Mouse (Mus musculus) v-Abl transformed pro-B cells (cell line): ENCODE data around the gene Nptx1.

Experiments used
- in situ Hi-C, 2 experiments: fragments of 400-800 bp; cut with MboI; formaldehyde crosslinking; loops; one replicate each; pipeline ENCODE4 v1.15.1; 2025; ENCODE audit not compliant: unreplicated experiment in 2 of 2

Nptx1 gene

DNA sequence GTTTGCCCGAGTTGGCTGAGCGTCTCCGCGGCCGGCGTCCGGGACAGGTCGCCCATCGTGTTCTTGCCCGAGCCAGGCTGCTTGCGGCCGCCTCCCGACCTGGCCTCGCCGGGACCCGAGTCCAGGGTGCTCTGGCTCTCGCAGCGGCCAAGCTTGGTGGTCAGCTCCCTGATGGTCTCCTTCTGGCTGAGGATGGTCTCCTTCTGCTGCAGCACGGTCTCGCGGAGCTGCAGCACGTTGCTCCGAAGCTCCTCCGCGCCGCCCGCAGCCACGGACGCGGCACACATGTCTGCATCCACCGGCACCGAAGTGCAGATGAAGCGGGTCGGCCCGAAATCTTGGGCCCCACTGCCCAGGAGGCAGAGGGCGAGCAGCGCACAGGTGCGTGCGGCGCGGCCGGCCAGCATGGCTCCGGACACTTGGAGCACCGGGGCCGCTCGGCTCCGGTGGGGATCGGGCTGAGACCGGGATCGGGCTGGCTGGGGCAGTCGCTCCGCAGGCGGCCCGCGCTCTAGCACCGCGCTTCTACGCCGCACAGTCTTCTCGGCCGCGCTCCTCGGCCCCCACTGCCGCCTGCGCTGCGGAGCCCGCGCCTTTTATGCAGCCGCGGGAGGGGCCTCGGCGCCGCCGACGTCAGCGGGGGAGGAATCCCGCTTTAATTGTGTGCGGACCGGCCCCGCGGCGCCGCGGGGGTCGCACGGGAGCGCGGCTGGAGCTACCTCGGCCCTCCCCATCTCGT lies at the start of gene Nptx1:
TSS of gene Nptx1 (minus strand) at position 571 of the 739 bp plus-strand sequence.
- in situ Hi-C loops, result no loop called here

DNA sequence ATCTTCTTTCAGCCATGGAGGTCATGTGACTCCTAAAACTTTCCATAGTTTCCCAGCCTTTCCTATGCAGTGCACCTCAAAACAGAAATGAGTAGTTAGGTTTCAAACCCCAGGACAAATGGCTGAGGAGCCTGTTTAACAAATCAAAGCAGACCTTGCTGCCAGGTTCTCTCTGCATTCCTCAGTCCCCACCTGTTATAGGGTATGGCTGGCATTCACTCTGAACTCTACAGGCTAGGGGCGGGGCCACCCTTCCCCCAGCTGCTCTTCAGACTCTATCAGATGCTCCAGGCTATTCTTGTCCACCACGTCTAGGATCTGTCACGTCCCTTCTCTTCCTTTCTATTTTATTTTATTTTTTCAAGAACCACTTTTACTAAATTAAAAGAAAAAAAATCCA lies 46.4 kb upstream of the Nptx1 start:
- in situ Hi-C loops, result no loop called here

DNA sequence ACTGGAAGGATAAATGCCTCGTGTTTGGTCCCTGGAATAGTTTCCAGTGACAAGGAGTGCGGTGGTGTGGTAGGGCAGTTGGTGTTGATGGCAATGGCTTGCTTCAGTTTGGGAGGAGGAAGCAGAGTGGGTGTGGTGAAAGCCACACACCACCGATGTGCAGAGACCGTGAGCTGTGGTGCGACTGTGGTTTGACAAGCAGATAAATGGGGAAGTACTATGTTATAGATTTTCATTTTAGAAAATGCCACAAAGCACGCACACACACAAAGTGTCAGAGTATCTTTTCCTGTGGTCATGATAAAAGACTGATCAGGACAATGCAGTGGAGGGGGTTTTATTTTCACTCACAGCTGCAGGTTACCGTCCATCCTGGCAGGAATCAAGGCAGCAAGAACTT lies 41.7 kb upstream of the Nptx1 start:
- in situ Hi-C loops, result no loop called here

DNA sequence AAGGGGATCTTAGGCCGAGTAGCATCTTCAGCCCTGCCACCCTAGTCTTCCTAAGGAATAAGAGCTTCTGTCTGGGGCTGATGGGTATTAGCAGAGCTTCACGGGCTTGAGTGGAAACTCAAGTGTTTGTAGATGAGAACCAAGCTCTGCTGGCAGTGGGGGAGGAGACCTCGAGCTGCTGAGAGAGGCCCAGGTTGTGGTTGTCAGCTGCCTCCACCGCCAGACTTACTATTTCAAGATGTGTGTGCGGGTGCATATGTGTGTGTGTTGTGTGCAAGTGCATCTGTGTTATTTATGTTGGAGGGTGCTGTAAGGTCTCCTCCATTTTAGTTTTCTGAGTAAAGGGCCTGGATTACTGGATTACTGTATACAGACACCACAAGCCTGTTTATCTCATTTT lies 39.6 kb upstream of the Nptx1 start:
- in situ Hi-C loops, result no loop called here

DNA sequence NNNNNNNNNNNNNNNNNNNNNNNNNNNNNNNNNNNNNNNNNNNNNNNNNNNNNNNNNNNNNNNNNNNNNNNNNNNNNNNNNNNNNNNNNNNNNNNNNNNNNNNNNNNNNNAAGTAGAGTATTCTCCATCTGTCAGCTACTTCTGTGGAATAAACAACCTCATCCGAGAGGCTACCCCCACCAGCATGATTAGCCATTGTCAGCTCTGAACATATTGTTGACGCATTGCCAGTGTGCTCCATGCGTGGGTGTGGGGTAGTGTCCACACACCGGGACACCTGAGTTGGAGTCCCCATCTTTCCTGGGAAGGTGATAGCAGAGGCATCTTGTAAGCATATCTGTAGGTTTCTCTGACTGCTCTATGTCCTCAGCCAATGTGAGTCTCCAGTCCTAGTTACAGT lies 39.0 kb upstream of the Nptx1 start:
- in situ Hi-C loops, result no loop called here

DNA sequence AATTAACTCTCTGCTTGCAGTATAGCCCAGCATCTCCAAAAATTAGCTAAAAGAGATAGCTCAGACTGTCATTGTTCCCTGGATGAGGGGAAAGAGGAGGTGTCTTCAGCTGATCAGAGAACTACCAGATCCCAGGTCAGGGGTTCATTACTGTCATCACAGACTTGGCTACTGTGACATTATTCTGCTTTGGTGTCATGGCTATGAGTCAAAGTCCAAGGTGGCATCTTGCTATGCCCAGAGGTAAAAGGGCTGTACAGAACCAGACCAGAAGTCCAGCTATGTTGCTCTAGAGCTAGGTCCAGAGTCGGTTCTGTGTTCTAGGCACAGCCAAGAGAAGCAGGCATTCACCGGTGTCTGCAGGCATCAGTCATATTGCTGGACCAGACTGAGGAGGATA lies 30.2 kb upstream of the Nptx1 start:
- in situ Hi-C loops, result no loop called here

DNA sequence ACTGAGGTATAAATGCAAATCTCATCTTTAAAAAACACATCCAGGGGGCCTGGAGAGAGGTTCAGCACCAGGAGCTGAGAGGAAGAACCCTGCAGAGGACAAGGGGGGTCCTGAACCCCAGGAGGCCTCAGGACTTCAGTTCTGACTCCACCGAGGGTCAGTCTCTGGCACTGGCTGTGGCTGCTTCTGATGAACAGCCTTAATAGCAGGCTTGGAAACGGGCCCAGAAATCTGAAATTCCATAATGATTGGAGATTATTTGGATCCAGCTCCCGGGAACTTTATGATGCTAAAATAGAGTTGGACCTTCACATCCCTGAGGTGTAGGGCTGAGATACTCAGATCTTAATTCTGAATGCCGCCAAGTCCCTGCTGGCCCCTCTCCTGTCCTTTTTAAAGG lies 29.3 kb upstream of the Nptx1 start:
- in situ Hi-C loops, result no loop called here

DNA sequence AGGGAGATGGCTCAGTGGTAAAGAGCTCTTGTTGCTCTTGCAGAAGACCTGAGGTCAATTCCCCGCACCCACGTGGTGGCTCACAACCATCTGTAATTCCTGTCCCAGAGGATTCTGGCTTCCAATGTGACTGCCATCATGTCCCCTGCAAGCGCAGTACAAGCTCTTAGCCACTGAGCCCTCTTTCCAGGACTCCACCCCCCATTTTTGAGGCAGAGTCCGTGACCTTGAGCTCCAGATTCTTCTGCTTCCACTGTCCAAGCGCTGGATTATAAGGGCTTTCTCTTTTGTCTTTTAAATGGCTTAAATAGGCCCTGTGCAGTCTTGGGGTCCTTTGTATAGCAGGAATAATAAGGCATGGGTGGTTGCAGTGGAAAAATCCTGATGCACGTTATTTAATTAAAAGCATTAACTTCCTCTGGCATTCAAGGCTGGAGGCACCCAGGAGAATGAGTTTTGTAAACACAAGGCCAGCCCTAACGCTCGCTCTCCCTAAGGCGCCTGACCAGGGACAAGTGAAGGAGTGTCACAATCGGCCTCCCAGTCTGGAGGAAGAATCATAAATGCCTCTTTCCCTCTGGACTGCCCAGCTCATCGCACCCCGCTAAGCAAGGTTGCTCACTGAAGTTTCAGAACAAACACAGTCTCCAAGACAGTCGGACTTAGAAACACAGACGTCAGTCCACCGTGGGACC lies 24.9 kb upstream of the Nptx1 start:
- in situ Hi-C loops, result no loop called here

DNA sequence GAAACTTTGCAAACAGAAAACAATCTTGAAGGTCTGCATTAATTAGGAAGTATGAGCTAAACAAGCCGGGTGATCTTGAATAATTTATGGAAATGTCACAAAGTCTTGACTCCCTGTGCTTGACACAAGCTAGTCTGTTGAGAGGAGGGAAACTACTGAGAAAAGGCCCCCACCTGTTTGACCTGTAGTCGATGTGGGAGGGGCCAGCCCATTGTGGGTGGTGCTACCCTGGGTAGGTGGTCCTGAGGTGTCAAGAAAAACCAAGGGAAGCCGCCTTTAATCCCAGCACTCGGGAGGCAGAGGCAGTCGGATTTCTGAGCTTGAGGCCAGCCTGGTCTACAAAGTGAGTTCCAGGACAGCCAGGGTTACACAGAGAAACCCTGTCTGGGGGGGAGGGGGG lies 18.6 kb upstream of the Nptx1 start:
- in situ Hi-C loops, result no loop called here

DNA sequence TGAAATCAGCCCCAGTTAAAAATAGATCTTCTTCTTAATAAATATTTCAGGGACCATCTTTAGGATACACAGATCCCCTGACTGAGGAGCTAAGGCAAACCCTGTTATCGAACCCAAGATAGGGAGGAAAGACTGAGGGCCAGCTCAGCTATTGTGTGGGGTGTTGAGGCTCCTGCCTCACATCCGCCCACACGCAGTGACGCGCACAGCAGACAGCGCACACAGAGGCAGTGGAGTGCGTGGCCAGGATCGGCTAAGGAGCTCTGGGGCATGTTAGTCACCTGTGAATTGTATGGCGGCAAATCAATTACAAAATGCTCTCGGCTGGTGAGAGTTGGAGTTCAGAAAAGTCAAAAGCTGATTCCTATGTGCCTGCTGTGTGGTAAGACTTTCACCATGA lies 18.1 kb upstream of the Nptx1 start:
- in situ Hi-C loops, result no loop called here

DNA sequence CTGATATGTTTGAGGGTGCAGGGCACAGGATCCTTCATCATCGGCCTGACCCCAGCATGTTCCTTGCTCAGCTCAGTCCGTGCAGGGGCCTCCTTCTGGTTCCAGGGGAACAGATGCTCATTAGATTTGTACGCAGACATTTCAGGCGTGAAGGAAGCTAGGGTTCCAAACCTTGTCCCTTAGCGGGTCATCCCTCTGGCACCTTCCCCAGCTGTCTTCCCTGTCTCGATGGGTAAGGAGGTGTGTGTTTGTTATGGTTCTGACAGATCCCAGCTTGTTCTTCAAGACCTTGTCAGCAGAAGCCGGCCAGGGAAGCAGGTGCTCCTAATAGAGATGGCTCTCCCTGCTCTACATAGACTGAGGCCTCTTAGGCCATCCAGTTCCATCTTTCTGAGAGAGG lies 17.5 kb upstream of the Nptx1 start:
- in situ Hi-C loops, result no loop called here

DNA sequence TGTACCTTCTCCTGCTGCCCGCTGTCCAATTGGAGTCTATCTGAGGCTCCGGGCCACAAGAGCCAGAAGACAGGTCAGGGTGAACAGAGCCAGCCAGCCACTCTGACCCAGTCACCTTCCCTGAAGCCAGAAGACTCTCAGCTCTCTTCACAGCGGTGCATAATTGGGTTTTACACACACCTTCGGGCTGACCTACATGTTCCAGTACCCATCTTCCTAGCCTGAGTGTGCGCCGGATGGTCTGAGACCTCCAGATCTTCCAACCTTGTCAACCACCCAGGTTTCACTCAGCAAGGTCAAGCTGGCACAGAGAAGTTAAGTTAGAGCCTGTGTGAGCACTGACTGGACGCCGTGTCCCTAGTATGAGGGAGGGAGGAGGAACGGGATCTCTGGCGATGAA lies 16.8 kb upstream of the Nptx1 start:
- in situ Hi-C loops, result no loop called here

DNA sequence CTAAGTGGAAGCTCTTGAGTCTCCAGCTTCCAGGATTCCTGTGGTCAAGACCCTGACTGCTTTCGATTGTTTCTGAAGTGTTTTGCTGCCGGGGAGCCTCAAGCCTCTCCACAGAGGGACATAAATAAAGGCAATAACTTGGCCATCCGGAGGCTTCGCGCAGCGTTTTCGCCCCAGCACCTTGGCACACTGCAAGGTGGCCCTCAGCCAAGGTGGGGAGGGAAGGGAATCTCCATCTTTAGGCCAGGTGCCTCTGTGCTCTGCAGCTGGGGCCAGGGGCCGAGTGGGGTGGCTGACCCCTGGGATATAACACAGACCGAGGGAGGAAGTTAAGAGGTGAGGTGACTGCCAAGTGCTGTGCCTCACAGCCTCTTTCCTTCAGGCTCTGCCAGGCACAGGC lies 15.6 kb upstream of the Nptx1 start:
- in situ Hi-C loops, result no loop called here

DNA sequence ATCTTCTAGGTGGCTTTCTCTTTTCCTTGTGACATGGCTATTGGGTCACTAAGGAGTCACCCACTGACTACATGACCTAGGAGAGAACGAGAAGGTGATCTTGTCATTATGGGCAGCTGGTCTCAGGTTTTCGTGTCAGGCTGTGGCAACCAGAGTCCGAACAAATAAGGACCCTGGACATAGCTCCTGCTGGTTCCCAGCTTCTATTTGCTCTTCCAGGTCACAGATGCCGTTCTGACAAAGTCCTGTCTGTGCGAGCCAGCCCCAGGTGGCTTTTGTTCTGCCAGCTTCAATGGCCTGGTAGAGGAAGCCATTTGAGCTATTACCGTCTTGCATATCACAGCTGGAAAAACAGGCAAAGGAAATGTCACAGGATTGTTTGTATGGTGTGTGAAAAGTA lies 14.7 kb upstream of the Nptx1 start:
- in situ Hi-C loops, result no loop called here

DNA sequence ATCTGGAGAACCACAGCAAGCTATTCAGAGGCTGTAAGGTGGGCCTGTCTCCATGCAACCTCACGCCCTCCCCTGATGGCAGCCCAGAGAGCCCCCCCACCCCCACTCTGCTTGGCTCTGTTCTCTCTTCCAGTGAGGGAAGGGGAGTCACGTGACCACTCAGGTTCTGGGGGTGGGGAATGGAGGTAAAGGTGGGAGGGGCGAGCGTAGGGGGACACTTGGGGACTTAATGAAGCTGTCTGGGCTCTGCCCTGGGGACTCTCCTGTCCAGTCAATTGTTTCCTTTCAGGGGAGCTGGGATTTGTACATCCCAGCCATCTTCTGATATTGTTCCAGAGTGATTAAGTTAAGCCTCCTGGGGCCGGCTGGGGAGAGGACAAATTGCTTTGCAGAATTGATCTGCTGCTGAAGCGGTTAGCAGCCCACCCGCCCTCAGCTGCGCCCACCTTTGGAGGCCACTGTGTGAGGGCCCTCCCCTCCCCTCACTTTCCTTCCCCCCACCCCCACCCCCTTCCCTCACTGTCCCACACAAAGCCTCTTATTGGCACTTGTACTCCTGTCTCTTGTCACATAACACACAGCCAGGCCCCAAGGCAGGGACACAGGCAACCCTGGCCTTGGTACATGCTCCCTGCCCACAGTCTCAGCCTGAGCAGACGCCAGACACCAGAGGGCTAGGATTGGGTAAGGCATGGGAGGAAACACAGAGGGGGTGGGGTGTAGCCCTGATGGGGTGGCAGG lies 11.5 kb upstream of the Nptx1 start:
- in situ Hi-C loops, result no loop called here

DNA sequence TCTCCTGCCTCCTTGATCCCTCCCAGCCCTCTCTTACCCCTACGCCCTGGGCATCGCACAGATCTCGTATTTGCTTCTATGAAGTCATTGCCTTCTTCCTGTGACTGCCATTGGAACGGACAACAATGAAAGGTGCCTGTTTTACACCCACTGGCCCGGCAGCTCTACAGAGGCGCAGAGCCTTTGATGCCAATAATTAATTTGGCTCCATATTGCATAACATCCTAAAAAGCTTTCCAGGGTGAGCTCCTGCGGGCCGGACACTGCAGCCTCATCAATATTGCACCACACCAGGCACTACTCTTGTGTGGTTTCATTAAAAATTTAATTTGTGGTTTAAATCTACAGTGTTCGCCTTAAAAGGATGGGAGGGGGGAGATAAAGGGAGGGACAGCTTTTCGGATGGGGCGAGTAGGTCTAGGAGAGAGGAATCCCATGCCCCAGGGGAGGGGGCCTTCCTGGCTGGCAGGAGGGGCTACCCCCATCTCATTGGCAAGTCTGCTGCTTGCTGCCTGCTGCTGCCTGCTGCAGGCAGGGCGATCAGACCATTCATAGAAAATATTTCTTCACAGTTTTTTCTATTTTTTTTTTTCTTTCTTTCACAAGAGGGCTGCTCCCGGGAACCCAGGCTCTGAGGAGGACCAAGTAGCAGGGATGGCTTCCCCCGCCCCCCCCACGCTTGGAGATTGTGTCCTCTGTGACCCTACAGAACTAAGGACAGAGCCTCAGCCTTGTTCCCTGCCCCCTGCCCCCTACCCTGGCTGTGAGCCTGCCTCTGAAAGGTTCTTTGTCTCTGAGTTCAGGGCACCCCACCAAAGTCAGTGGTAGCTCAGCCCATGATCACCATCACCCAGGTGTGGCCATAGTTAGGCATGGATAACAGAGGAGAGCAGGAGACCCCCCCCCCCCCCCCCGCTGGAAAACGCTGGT lies 10.7 kb upstream of the Nptx1 start:
- in situ Hi-C loops, result no loop called here

DNA sequence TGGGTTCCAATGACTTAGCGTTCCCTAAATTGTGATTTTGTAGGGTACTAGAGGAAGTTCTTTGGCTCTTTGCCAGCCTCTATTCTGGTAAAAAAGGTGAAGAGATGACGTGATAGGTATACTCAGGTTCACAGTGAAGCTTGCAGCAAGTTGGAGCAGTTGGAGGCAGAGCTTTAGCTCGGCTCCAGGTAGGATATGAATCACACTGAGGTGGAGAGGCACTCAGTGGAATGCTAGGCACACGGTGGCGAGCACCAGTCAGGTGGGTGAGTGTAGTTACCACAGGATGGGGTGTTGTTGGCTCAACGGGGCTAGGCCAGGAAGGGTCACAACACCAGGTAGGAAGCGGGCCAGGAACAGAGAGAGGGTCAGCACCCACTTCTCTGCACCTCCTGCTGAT lies 7.6 kb upstream of the Nptx1 start:
- in situ Hi-C loops, result no loop called here

DNA sequence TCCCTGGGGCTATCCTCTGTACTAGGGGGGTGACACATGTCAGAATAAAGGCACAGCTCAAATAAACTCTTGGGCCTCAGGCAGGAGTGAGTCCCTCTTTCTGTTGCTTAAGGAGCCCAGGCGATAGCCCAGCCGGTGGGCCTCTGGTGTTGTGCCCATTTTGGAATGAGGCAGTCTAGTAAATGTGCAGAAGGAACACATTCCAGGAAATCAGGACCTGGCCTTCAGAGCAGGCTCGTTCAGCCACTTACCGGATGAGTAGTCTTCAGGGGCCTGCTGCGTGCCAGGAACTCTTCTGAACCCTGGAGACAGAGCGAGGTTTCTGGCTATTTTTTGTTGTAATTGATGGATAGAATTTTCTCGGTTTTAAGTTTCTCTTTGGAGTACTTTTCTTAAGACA lies 7.2 kb upstream of the Nptx1 start:
- in situ Hi-C loops, result no loop called here

DNA sequence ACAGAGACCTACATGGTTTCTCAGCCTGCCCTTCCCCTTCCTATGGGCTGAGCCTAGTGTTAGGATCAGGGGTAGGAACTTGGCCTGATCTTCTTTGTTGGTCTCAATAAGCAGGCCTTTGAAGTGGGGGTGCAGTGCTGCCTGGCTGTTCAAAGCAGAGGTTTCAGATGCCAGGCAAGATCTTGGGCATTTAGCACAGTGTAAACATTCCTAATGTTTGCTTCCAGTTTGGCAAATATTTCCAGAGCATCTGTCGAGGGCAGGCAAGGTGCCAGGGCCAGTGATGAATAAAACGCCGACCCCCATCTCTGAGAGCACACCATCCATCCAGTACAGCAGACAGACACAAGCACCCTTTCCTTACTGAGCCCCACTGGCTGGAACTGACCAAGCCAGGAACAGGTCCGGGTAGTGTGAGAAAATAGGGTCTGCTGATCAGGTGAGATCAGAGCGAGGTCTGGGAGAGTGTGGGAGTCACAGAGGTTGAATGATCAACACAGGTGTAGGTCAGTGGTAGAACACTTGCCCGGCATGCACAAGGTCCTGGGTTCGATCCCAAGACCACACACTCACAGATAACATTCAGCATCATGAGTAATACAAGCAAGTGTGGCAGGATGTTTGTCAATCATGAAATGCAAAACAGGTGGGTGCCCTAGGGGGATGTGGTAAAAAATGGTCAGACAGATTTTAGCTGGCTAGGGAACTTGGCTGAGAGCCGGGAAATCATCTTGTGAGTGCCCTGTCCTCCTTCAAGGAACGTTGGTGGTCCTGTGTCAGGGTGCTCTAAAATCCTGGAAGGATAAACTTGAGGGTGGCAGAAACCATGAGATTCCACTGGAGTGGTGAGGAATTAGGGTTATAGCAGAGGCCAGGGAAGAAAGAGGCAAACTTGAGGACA lies 5.6 kb upstream of the Nptx1 start:
- in situ Hi-C loops, result no loop called here

DNA sequence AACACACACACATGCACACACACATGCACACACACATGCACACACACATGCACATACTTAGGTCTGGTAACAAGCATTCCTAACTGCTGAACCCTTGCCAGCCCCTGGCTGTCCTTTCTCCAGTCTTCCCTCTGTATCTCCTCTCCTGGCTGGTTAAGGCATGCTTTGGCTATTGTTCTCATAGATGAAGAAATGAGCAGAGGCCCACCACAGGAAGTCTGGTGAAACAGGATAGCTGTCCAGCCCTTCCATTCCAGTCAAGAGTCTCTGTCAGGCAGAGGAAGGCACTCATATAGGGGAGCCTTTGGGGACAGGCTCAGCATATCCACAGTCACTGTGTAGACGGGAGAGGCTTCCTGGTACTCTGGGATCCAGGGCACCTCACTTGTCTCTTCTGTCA lies 4.7 kb upstream of the Nptx1 start:
- in situ Hi-C loops, result no loop called here
